8 mouse cellular contexts compared by ENCODE assay signal in the genomic region with DNA sequence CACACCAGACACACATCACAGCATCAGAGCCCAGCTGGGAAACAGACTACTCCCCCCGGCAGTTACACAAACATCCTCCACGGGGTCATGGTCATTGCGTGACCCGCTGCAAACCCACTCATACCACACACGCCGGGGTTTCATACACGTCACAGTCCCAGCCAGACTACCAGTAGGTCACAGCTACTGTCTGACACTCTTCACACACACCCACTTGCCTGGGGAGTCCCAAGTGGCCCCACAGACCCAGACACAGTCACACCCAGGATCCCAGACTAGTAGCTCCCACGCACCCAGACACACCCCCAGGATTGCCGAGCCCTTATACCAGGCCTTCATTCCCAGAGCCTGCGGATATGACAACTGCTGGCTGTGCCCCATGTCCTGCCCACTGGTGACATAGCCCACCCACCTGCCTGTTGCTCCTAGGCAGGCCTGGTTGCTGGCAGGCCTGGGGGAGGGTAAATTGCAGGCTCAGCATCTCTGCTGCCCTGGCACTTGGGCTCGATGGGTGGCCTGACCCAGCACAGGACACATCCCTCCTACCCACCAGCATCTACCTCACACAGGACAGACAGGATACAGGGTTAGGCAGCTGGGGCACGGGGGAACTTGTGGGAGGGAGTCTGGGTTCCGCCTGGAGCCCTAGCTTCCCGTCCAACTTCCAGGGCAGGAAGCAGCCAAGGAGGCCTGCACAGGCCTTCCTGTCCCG. TPM values are rescaled to one million over a fixed set of nuclear protein-coding genes. Genes with fewer than 3 reads are reported as not detected.
DNase-seq lines count a peak whose midpoint lies in the region; ATAC-seq lines count a peak whose summit lies in the region.

No protein-coding gene starts in this region.

- peak; percentile 37 for ATAC-seq in heart, embryonic 14.5 days (ENCODE audit: insufficient number of reproducible peaks, insufficient read depth, low FRiP score, low read depth)
- ATAC-seq in kidney, embryonic 16.5 days (ENCODE audit: low FRiP score, low TSS enrichment), result peak; percentile 32
- ATAC-seq in frontal cortex, adult (ENCODE audit: low TSS enrichment), result no peak

- H3K27me3 ChIP-seq in heart, embryonic 14.5 days (ENCODE audit: control insufficient read depth, insufficient read depth, low read length), result no peaks in the 10 kb centered on the region
- peaks cover 9% of the 10 kb centered on the region for H3K27me3 ChIP-seq in kidney, embryonic 16.5 days (ENCODE audit: insufficient read depth, low read length)
- H3K27me3 ChIP-seq in midbrain, embryonic 10.5 days (ENCODE audit: low read depth, poor library complexity, severe bottlenecking), result peaks cover 30% of the 10 kb centered on the region

- WGBS in heart, embryonic 14.5 days, result 49% methylated on average over 15 of the region's 15 CpGs
- 23% methylated on average over 15 of the region's 15 CpGs for WGBS in kidney, embryonic 16.5 days
- 61% methylated on average over 15 of the region's 15 CpGs for WGBS in midbrain, embryonic 10.5 days

- no peak overlapping the region for H3K4me3 ChIP-seq in heart, embryonic 14.5 days (ENCODE audit: control insufficient read depth in 1 of 2, insufficient read depth in 1 of 2, low read depth in 1 of 2, low read length in 2 of 2)
- H3K4me3 ChIP-seq in kidney, embryonic 16.5 days (ENCODE audit: low read length), result no peak overlapping the region
- no peak overlapping the region for H3K4me3 ChIP-seq in midbrain, embryonic 10.5 days

- no peak overlapping the region for H3K4me2 ChIP-seq in heart, embryonic 14.5 days (ENCODE audit: low read length)
- no peak overlapping the region for H3K4me2 ChIP-seq in kidney, embryonic 16.5 days (replicated peaks; ENCODE audit: low read depth, low read length)

- peaks cover 6% of the 10 kb centered on the region for H3K36me3 ChIP-seq in heart, embryonic 14.5 days (ENCODE audit: control insufficient read depth, insufficient read depth, low read length)
- peaks cover 8% of the 10 kb centered on the region for H3K36me3 ChIP-seq in kidney, embryonic 16.5 days (ENCODE audit: insufficient read depth, low read length)
- peaks cover 13% of the 10 kb centered on the region for H3K36me3 ChIP-seq in midbrain, embryonic 10.5 days

- H3K27ac ChIP-seq in heart, embryonic 14.5 days (replicated peaks in 1 of 2; ENCODE audit: control insufficient read depth in 1 of 2, insufficient read depth in 1 of 2, low read depth in 2 of 2, low read length in 2 of 2), result peak overlapping the region; percentile 58 to 81
- peak overlapping the region; percentile 76 for H3K27ac ChIP-seq in kidney, embryonic 16.5 days (ENCODE audit: low read length)
- no peak overlapping the region for H3K27ac ChIP-seq in midbrain, embryonic 10.5 days (replicated peaks)

- H3K9ac ChIP-seq in heart, embryonic 14.5 days (ENCODE audit: low read length), result peak overlapping the region; percentile 21; the same call in 1 of the 2 replicates
- 0 out of 2 replicates have a peak overlapping the region, but pooled peaks have one; percentile 1 for H3K9ac ChIP-seq in kidney, embryonic 16.5 days (replicated peaks; ENCODE audit: low read length)

- DNase-seq in CD4-positive, CD25-positive, alpha-beta regulatory T cell, adult 2 months (ENCODE audit: low read depth, low spot score), result peak; percentile 58
- DNase-seq in Muller cell, postnatal 12 days (ENCODE audit: inconsistent ontology term), result peak; percentile 60
- DNase-seq in lung, postnatal 4 days, result peak; percentile 82 to 92
- DNase-seq in midbrain, embryonic 10.5 days (ENCODE audit: low spot score), result no peak
- no peak for DNase-seq in spleen, adult 12 weeks (ENCODE audit: low spot score)

- no peaks in the 10 kb centered on the region for H3K9me3 ChIP-seq in heart, embryonic 14.5 days (ENCODE audit: control insufficient read depth, low read length)
- no peaks in the 10 kb centered on the region for H3K9me3 ChIP-seq in kidney, embryonic 16.5 days (ENCODE audit: low read length)
- no peaks in the 10 kb centered on the region for H3K9me3 ChIP-seq in midbrain, embryonic 10.5 days (replicated peaks)

- peaks cover 52 to 66% of the 10 kb centered on the region in 2 experiments for H3K4me1 ChIP-seq in heart, embryonic 14.5 days (ENCODE audit: control insufficient read depth in 2 of 2, insufficient read depth in 2 of 2, low read length in 2 of 2)
- peaks cover 40% of the 10 kb centered on the region for H3K4me1 ChIP-seq in kidney, embryonic 16.5 days (ENCODE audit: insufficient read depth, low read length)
- peaks cover 46% of the 10 kb centered on the region for H3K4me1 ChIP-seq in midbrain, embryonic 10.5 days

RNA-seq across cellular contexts. Expression of a gene that starts 11.2 kb away (rescaled TPM):
- 23.4 and 24.5 TPM in 2 replicates for polyA plus RNA-seq in heart, embryonic 14.5 days (2014; fragmentation: Nextera tagmentation; extraction: Ambion mirVana)
- polyA plus RNA-seq in kidney, embryonic 16.5 days (2015; fragmentation: Nextera tagmentation; extraction: Ambion mirVana), result 25.6 and 32.8 TPM in 2 replicates
- 30.1 and 33.3 TPM in 2 replicates for polyA plus RNA-seq in midbrain, embryonic 10.5 days (2016; fragmentation: Nextera tagmentation; extraction: Ambion mirVana)

RNA-seq across cellular contexts. Expression of a gene that starts 20.9 kb away (rescaled TPM):
- 3.5 and 4.5 TPM in 2 replicates for polyA plus RNA-seq in heart, embryonic 14.5 days (2014; fragmentation: Nextera tagmentation; extraction: Ambion mirVana)
- polyA plus RNA-seq in kidney, embryonic 16.5 days (2015; fragmentation: Nextera tagmentation; extraction: Ambion mirVana), result 2.9 and 3.7 TPM in 2 replicates
- polyA plus RNA-seq in midbrain, embryonic 10.5 days (2016; fragmentation: Nextera tagmentation; extraction: Ambion mirVana), result 0.98 and 1.7 TPM in 2 replicates

RNA-seq across cellular contexts. Expression of a gene that starts 27.2 kb away (rescaled TPM):
- 29.4 and 30.5 TPM in 2 replicates for polyA plus RNA-seq in heart, embryonic 14.5 days (2014; fragmentation: Nextera tagmentation; extraction: Ambion mirVana)
- 35.0 and 35.8 TPM in 2 replicates for polyA plus RNA-seq in kidney, embryonic 16.5 days (2015; fragmentation: Nextera tagmentation; extraction: Ambion mirVana)
- 38.9 TPM in 2 replicates for polyA plus RNA-seq in midbrain, embryonic 10.5 days (2016; fragmentation: Nextera tagmentation; extraction: Ambion mirVana)

RNA-seq across cellular contexts. Expression of a gene that starts 32.8 kb away (rescaled TPM):
- 1.6 and 2.2 TPM in 2 replicates for polyA plus RNA-seq in heart, embryonic 14.5 days (2014; fragmentation: Nextera tagmentation; extraction: Ambion mirVana)
- 2.3 and 3.7 TPM in 2 replicates for polyA plus RNA-seq in kidney, embryonic 16.5 days (2015; fragmentation: Nextera tagmentation; extraction: Ambion mirVana)
- 2.7 and 3.2 TPM in 2 replicates for polyA plus RNA-seq in midbrain, embryonic 10.5 days (2016; fragmentation: Nextera tagmentation; extraction: Ambion mirVana)

RNA-seq across cellular contexts. Expression of a gene that starts 46.8 kb away (rescaled TPM):
- polyA plus RNA-seq in heart, embryonic 14.5 days (2014; fragmentation: Nextera tagmentation; extraction: Ambion mirVana), result 47.2 and 50.9 TPM in 2 replicates
- 43.7 and 56.5 TPM in 2 replicates for polyA plus RNA-seq in kidney, embryonic 16.5 days (2015; fragmentation: Nextera tagmentation; extraction: Ambion mirVana)
- 55.2 and 61.8 TPM in 2 replicates for polyA plus RNA-seq in midbrain, embryonic 10.5 days (2016; fragmentation: Nextera tagmentation; extraction: Ambion mirVana)

Comparison
In these comparisons a context has a peak if more than half of its experiments do, and no peak if none do; other contexts are left out.
1. DNase-seq: peak in CD4-positive, CD25-positive, alpha-beta regulatory T cell, adult 2 months (single experiment), Muller cell, postnatal 12 days (single experiment) and lung, postnatal 4 days (2 of 2); none in midbrain, embryonic 10.5 days (single experiment) and spleen, adult 12 weeks (single experiment).